Mouse (Mus musculus) MEL (cell line): ENCODE data around the gene 4930442H23Rik. TPM values are rescaled to one million over a fixed set of nuclear protein-coding genes. Genes with fewer than 3 reads are reported as not detected.

ENCODE experiments used
- DNase-seq: peaks from one replicate; pipeline ENCODE4 v3.0.0; 2011; ENCODE audit warnings: low read depth, low spot score
- H3K27ac ChIP-seq: 2 replicates; pipeline ENCODE4 v1.5.1; 2012; ENCODE audit warnings: low read depth, mild to moderate bottlenecking, control low read depth, low read length, moderate library complexity; ENCODE audit not compliant: control insufficient read depth
- H3K27me3 ChIP-seq, 2 experiments: fragments of 150-350 bp in 1 of 2; sonication (generic) in 1 of 2; 2 replicates each; pipeline ENCODE4 v1.6.1; 2012; ENCODE audit warnings: low read length in 2 of 2, mild to moderate bottlenecking in 2 of 2, improper control_type of control experiment in 1 of 2, moderate library complexity in 1 of 2; ENCODE audit not compliant: insufficient read depth in 2 of 2, control insufficient read depth in 1 of 2
- H3K36me3 ChIP-seq, 2 experiments: 2 replicates each; pipeline ENCODE4 v1.6.1; 2012 to 2014; ENCODE audit warnings: low read length in 2 of 2, improper control_type of control experiment in 1 of 2, inconsistent platforms in 1 of 2, mild to moderate bottlenecking in 1 of 2; ENCODE audit not compliant: insufficient read depth in 2 of 2, control insufficient read depth in 1 of 2
- H3K4me1 ChIP-seq, 2 experiments: fragments of 150-350 bp in 1 of 2; sonication (generic) in 1 of 2; 2 replicates each; pipeline ENCODE4 v1.6.1; 2012; ENCODE audit warnings: low read length in 2 of 2, improper control_type of control experiment in 1 of 2, mild to moderate bottlenecking in 1 of 2; ENCODE audit not compliant: insufficient read depth in 2 of 2, control insufficient read depth in 1 of 2
- H3K4me3 ChIP-seq, 2 experiments: fragments of 150-350 bp in 1 of 2; sonication (generic) in 1 of 2; 2 replicates each; pipeline ENCODE4 v1.5.1; 2012; ENCODE audit warnings: low read depth in 2 of 2, low read length in 2 of 2, mild to moderate bottlenecking in 2 of 2, moderate library complexity in 2 of 2, control low read depth in 1 of 2, improper control_type of control experiment in 1 of 2; ENCODE audit not compliant: control insufficient read depth in 1 of 2, insufficient read depth in 1 of 2
- H3K79me2 ChIP-seq: 2 replicates; pipeline ENCODE4 v1.6.1; 2012; ENCODE audit warnings: mild to moderate bottlenecking, low read length, moderate library complexity; ENCODE audit not compliant: control insufficient read depth, poor library complexity, insufficient read depth
- H3K9ac ChIP-seq: 2 replicates; pipeline ENCODE4 v1.6.1; 2012; ENCODE audit warnings: low read depth, mild to moderate bottlenecking, control low read depth, low read length, moderate library complexity; ENCODE audit not compliant: control insufficient read depth, poor library complexity, severe bottlenecking
- H3K9me3 ChIP-seq: fragments of 150-350 bp; sonication (generic); replicated peaks from 2 replicates; pipeline ENCODE4 v1.6.1; 2012; ENCODE audit warnings: mild to moderate bottlenecking, low read length, improper control_type of control experiment, moderate library complexity; ENCODE audit not compliant: insufficient read depth
- CHD1 ChIP-seq: IDR thresholded peaks from 2 replicates; pipeline ENCODE4 v1.6.1; 2012; ENCODE audit warnings: low read depth, mild to moderate bottlenecking, inconsistent platforms, low read length, improper control_type of control experiment
- CTCF ChIP-seq, 3 experiments: IDR thresholded peaks in 2 of 3; conservative IDR thresholded peaks in 1 of 3; 2 replicates each; pipeline ENCODE4 v1.5.1; 2011 to 2012; ENCODE audit warnings: low read length in 3 of 3, low read depth in 2 of 3, mild to moderate bottlenecking in 2 of 3, improper control_type of control experiment in 1 of 3, inconsistent platforms in 1 of 3, mixed read lengths in 1 of 3, moderate library complexity in 1 of 3; ENCODE audit not compliant: control insufficient read depth in 1 of 3, insufficient read depth in 1 of 3, poor library complexity in 1 of 3, severe bottlenecking in 1 of 3
- E2F4 ChIP-seq: IDR thresholded peaks from 2 replicates; pipeline ENCODE4 v1.6.1; 2011; ENCODE audit warnings: low read depth, low read length, improper control_type of control experiment, borderline replicate concordance
- ELF1 ChIP-seq: IDR thresholded peaks from 2 replicates; pipeline ENCODE4 v1.6.1; 2014; ENCODE audit warnings: low read depth, mild to moderate bottlenecking, inconsistent platforms, low read length, improper control_type of control experiment, moderate library complexity
- EP300 ChIP-seq, 2 experiments: IDR thresholded peaks; 2 replicates each; pipeline ENCODE4 v1.6.1; 2011; ENCODE audit warnings: improper control_type of control experiment in 2 of 2, low read length in 2 of 2, low read depth in 1 of 2, mild to moderate bottlenecking in 1 of 2
- GABPA ChIP-seq: IDR thresholded peaks from 2 replicates; pipeline ENCODE4 v1.6.1; 2012; ENCODE audit warnings: low read depth, mild to moderate bottlenecking, inconsistent platforms, low read length, improper control_type of control experiment, moderate library complexity
- GATA1 ChIP-seq: IDR thresholded peaks from 2 replicates; pipeline ENCODE4 v1.6.1; 2011; ENCODE audit warnings: low read depth, low read length, improper control_type of control experiment
- MAX ChIP-seq: IDR thresholded peaks from 2 replicates; pipeline ENCODE4 v1.6.1; 2011; ENCODE audit warnings: low read length, improper control_type of control experiment
- MAZ ChIP-seq: IDR thresholded peaks from 2 replicates; pipeline ENCODE4 v1.6.1; 2012; ENCODE audit warnings: low read depth, mild to moderate bottlenecking, inconsistent platforms, low read length, improper control_type of control experiment
- MYB ChIP-seq: IDR thresholded peaks from 2 replicates; pipeline ENCODE4 v1.6.1; 2011; ENCODE audit warnings: mild to moderate bottlenecking, low read depth, low read length, improper control_type of control experiment
- MYC ChIP-seq: IDR thresholded peaks from 2 replicates; pipeline ENCODE4 v1.6.1; 2011; ENCODE audit warnings: low read depth, mild to moderate bottlenecking, low read length, improper control_type of control experiment, moderate library complexity
- NELFE ChIP-seq: IDR thresholded peaks from 2 replicates; pipeline ENCODE4 v1.6.1; 2011; ENCODE audit warnings: low read depth, low read length, improper control_type of control experiment
- POLR2AphosphoS2 ChIP-seq: IDR thresholded peaks from 2 replicates; pipeline ENCODE4 v1.6.1; 2011; ENCODE audit warnings: low read length, improper control_type of control experiment
- RAD21 ChIP-seq: IDR thresholded peaks from 2 replicates; pipeline ENCODE4 v1.6.1; 2011; ENCODE audit warnings: mild to moderate bottlenecking, low read depth, low read length, improper control_type of control experiment
- TAL1 ChIP-seq: IDR thresholded peaks from 2 replicates; pipeline ENCODE4 v1.6.1; 2012; ENCODE audit warnings: mild to moderate bottlenecking, inconsistent platforms, low read length, moderate library complexity, mixed read lengths
- TBP ChIP-seq: IDR thresholded peaks from 2 replicates; pipeline ENCODE4 v1.8.0; 2011; ENCODE audit warnings: low read depth, low read length, improper control_type of control experiment
- UBTF ChIP-seq: IDR thresholded peaks from 2 replicates; pipeline ENCODE4 v1.6.1; 2012; ENCODE audit warnings: low read depth, mild to moderate bottlenecking, inconsistent platforms, low read length, improper control_type of control experiment, moderate library complexity, borderline replicate concordance; ENCODE audit not compliant: insufficient read depth
- USF2 ChIP-seq, 2 experiments: IDR thresholded peaks; 2 replicates each; pipeline ENCODE4 v1.6.1; 2011 to 2012; ENCODE audit warnings: improper control_type of control experiment in 2 of 2, low read length in 2 of 2, borderline replicate concordance in 1 of 2, inconsistent platforms in 1 of 2, low read depth in 1 of 2, mild to moderate bottlenecking in 1 of 2; ENCODE audit not compliant: insufficient read depth in 1 of 2
- ZC3H11A ChIP-seq: IDR thresholded peaks from 2 replicates; pipeline ENCODE4 v1.6.1; 2012; ENCODE audit warnings: low read depth, mild to moderate bottlenecking, inconsistent platforms, low read length, improper control_type of control experiment
- ZKSCAN1 ChIP-seq: IDR thresholded peaks from 2 replicates; pipeline ENCODE4 v1.6.1; 2012; ENCODE audit warnings: low read depth, mild to moderate bottlenecking, inconsistent platforms, low read length, improper control_type of control experiment, moderate library complexity
- ZMIZ1 ChIP-seq: IDR thresholded peaks from 2 replicates; pipeline ENCODE4 v1.6.1; 2012; ENCODE audit warnings: low read depth, mild to moderate bottlenecking, inconsistent platforms, low read length, improper control_type of control experiment, moderate library complexity
- polyA plus RNA-seq, 2 experiments: library from polyadenylated mRNA; stranded (reverse) in 1 of 2; unstranded in 1 of 2; fragments of >175 nt in 1 of 2; fragments of >200 nt in 1 of 2; gene quantifications; 2 replicates each; pipeline versions ENCODE4 v1.2.1 to v1.2.4; 2012; ENCODE audit warnings: low replicate concordance in 2 of 2, low read depth in 1 of 2; ENCODE audit not compliant: insufficient read length in 2 of 2, insufficient read depth in 1 of 2, missing spikeins in 1 of 2
- total RNA-seq: library from RNA; depleted of rRNA; stranded (reverse); fragments of 300-350 nt; gene quantifications from 2 replicates; pipeline ENCODE4 v1.2.3, GENCODE M21; 2012

Gene 4930442H23Rik
- total and polyA plus RNA-seq, 3 experiments, result 0.31 to 0.42 TPM; not detected in 1

DNA sequence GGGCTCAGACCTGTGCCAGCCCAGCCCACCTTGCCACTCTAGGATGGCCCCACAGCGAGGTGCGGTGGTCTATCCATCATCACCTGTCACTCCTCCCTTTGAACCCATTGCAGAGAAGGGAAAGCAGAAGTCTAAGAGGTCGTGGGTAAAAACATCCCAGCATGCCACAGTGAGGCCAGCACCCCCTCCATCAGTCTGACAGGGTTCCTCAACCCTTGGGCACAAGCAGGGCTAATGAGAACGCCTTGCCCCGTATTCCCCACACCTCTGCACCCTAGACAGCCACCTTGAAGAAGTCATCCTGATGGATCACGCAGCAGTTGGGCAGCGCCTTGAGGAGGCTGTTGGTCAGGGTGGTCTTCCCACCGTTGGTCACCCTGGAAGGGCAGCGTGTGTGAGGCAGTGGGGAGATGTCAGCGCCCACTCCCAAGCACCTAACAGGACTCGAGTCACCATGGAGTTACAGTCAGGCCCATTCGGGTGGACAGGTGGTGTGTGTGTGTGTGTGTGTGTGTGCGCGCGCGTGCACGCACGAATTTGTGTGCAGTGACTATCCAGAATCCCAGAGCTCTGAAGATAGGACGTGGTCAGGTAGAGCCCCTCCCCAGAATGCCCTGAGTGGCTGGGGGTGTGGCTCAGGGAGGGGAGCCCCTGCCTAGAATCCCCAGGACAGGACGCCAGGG is 17.1 kb upstream of the 4930442H23Rik start:
- TF ChIP-seq USF2 (IDR thresholded peaks at IDR 0.05; ENCODE audit: borderline replicate concordance in 1 of 2, insufficient read depth in 1 of 2, low read depth in 1 of 2, low read length in 2 of 2) (no peak), UBTF (no peak), ZC3H11A (no peak)
- Histone ChIP-seq H3K27ac (no peak overlapping the region), H3K27me3 (no peaks in the 10 kb centered on the region), H3K79me2 (no peaks in the 10 kb centered on the region), H3K36me3 (no peaks in the 10 kb centered on the region; a peak in 1 of 4 replicates), H3K4me1 (peaks cover 0 to 6% of the 10 kb centered on the region in 2 experiments; a peak in 1 of 4 replicates), H3K4me3 (no peak overlapping the region), H3K9ac (no peak overlapping the region), H3K9me3 (no peaks in the 10 kb centered on the region)
- DNase-seq, result no peak

DNA sequence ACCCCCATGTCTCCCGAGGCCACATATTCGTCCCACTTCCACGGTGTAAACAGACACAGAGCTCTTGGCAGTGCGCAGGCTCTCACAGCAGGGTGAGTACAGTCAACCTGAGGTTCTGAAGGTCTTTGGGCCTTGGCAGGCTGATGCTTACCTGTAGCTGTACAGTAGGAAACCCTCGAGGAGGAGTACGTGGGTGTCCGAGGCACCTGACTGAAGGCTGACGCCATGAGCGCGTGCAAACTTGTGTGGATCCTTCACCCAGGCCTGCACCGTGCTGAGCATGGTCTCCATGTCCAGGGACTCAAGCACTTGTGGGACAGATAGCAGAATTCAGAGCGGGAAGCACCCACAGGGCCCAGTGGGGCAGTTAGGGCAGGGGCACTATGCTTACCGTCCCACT is 16.5 kb upstream of the 4930442H23Rik start:
- Histone ChIP-seq H3K79me2 (no peaks in the 10 kb centered on the region), H3K4me3 (no peak overlapping the region), H3K36me3 (no peaks in the 10 kb centered on the region; a peak in 1 of 4 replicates), H3K27me3 (no peaks in the 10 kb centered on the region), H3K4me1 (peaks cover 0 to 6% of the 10 kb centered on the region in 2 experiments; a peak in 1 of 4 replicates), H3K9me3 (no peaks in the 10 kb centered on the region), H3K9ac (no peak overlapping the region), H3K27ac (no peak overlapping the region)
- no peak for DNase-seq
- no peak for TF ChIP-seq GABPA
- no peak for TF ChIP-seq GATA1
- TF ChIP-seq CTCF (IDR thresholded peaks at IDR 0.05 in 2 of 3, conservative IDR thresholded peaks at IDR 0.05 in 1 of 3; ENCODE audit: control insufficient read depth in 1 of 3, insufficient read depth in 1 of 3, low read depth in 2 of 3, low read length in 3 of 3, poor library complexity in 1 of 3, severe bottlenecking in 1 of 3), result no peak
- TF ChIP-seq ZKSCAN1, result no peak
- TF ChIP-seq MAX, result no peak
- TF ChIP-seq POLR2AphosphoS2, result no peak
- no peak for TF ChIP-seq NELFE
- no peak for TF ChIP-seq MYC
- no peak for TF ChIP-seq TBP
- no peak for TF ChIP-seq TAL1
- TF ChIP-seq CHD1, result no peak
- TF ChIP-seq E2F4, result no peak
- no peak for TF ChIP-seq RAD21
- TF ChIP-seq MAZ, result no peak
- no peak for TF ChIP-seq ELF1
- no peak for TF ChIP-seq ZMIZ1
- no peak for TF ChIP-seq EP300 (IDR thresholded peaks at IDR 0.05; ENCODE audit: low read depth in 1 of 2, low read length in 2 of 2)
- TF ChIP-seq MYB, result no peak
